Mouse (Mus musculus) forebrain, embryonic 12.5 days (tissue): ENCODE results near the gene Xrn2. TPM values are rescaled to one million over a fixed set of nuclear protein-coding genes. Genes with fewer than 3 reads are reported as not detected.

Source experiments
- ATAC-seq: fragments of 200-750 bp; cut with Nextera tagmentation; 2 replicates; pipeline ENCODE4 v1.8.0; 2017; ENCODE audit warnings: moderate TSS enrichment; ENCODE audit not compliant: low FRiP score
- H3K27ac ChIP-seq: fragments of 300-500 bp; sonication (generic); 2 replicates; pipeline ENCODE4 v1.5.1; 2016; ENCODE audit warnings: mild to moderate bottlenecking
- H3K27me3 ChIP-seq: fragments of 300-500 bp; sonication (generic); 2 replicates; pipeline ENCODE4 v1.6.1; 2016; ENCODE audit warnings: mild to moderate bottlenecking
- H3K36me3 ChIP-seq: fragments of 300-500 bp; sonication (generic); replicated peaks from 2 replicates; pipeline ENCODE4 v1.6.1; 2016; ENCODE audit warnings: mild to moderate bottlenecking
- H3K4me1 ChIP-seq: fragments of 300-500 bp; sonication (generic); 2 replicates; pipeline ENCODE4 v1.6.1; 2016
- H3K4me2 ChIP-seq: fragments of 300-500 bp; sonication (generic); 2 replicates; pipeline ENCODE4 v1.6.1; 2016; ENCODE audit warnings: mild to moderate bottlenecking, moderate library complexity
- H3K4me3 ChIP-seq: fragments of 300-500 bp; sonication (generic); replicated peaks from 2 replicates; pipeline ENCODE4 v1.5.1; 2016; ENCODE audit warnings: mild to moderate bottlenecking
- H3K9ac ChIP-seq: fragments of 300-500 bp; sonication (generic); 2 replicates; pipeline ENCODE4 v1.6.1; 2016; ENCODE audit warnings: mild to moderate bottlenecking
- H3K9me3 ChIP-seq: fragments of 300-500 bp; sonication (generic); 2 replicates; pipeline ENCODE4 v1.6.1; 2016
- WGBS: fragments of 180-500 bp; shearing (Covaris S2); methylation state at CpG from one replicate; pipeline ENCODE4 v1.1.7; 2016; 5-methylcytosine and 5-hydroxymethylcytosine counted together
- polyA plus RNA-seq: library from polyadenylated mRNA; unstranded; fragments of >200 nt; fragmentation: Nextera tagmentation; extraction: Ambion mirVana; gene quantifications from 2 replicates; pipeline ENCODE4 v1.2.1, GENCODE M21; 2016

The Xrn2 gene
- polyA plus RNA-seq, 1 experiment from 2014 or later, result 103 TPM

- Histone ChIP-seq H3K9me3 (no peaks in the 10 kb centered on the region), H3K27me3 (peaks cover 5% of the 10 kb centered on the region; the same call in 1 of the 2 replicates), H3K4me1 (peaks cover 15% of the 10 kb centered on the region; the same call in 1 of the 2 replicates), H3K4me3 (no peak overlapping the region), H3K36me3 (peaks cover 15% of the 10 kb centered on the region), H3K27ac (no peak overlapping the region), H3K4me2 (no peak overlapping the region), H3K9ac (no peak overlapping the region)
- peak; percentile 77; the same call in 1 of the 2 replicates for ATAC-seq
- 7% methylated on average over 1 of the region's 1 CpGs for WGBS
These were observed 56.3 kb downstream of the Xrn2 start for GRCm38 (mm10) chr2:147069077-147069476.

- Histone ChIP-seq H3K27ac (no peak overlapping the region), H3K4me3 (no peak overlapping the region), H3K4me2 (no peak overlapping the region), H3K36me3 (peaks cover 7% of the 10 kb centered on the region), H3K9me3 (no peaks in the 10 kb centered on the region), H3K9ac (no peak overlapping the region), H3K27me3 (peaks cover 5% of the 10 kb centered on the region; the same call in 1 of the 2 replicates), H3K4me1 (peaks cover 15% of the 10 kb centered on the region; the same call in 1 of the 2 replicates)
- WGBS, result 84% methylated on average over 1 of the region's 1 CpGs
- ATAC-seq, result no peak
These were observed 57.5 kb downstream of the Xrn2 start for GRCm38 (mm10) chr2:147070305-147070704.

GRCm38 (mm10) chr2:147073962-147074361 is 61.2 kb downstream of the Xrn2 start:
- Histone ChIP-seq H3K9ac (no peak overlapping the region), H3K27ac (no peak overlapping the region), H3K36me3 (peaks cover 11% of the 10 kb centered on the region), H3K9me3 (no peaks in the 10 kb centered on the region), H3K4me1 (peaks cover 9% of the 10 kb centered on the region; the same call in 1 of the 2 replicates), H3K27me3 (peaks cover 11% of the 10 kb centered on the region), H3K4me3 (no peak overlapping the region), H3K4me2 (no peak overlapping the region)
- 21% methylated on average over 2 of the region's 2 CpGs for WGBS
- ATAC-seq, result peak; percentile 83

GRCm38 (mm10) chr2:147074399-147074798 is 61.6 kb downstream of the Xrn2 start:
- Histone ChIP-seq H3K4me3 (no peak overlapping the region), H3K9ac (no peak overlapping the region), H3K4me1 (peaks cover 6% of the 10 kb centered on the region; the same call in 1 of the 2 replicates), H3K36me3 (peaks cover 11% of the 10 kb centered on the region), H3K27ac (no peak overlapping the region), H3K9me3 (no peaks in the 10 kb centered on the region), H3K27me3 (peaks cover 15% of the 10 kb centered on the region), H3K4me2 (no peak overlapping the region)
- 68% methylated on average over 4 of the region's 4 CpGs for WGBS
- peak; percentile 44 for ATAC-seq

DNA sequence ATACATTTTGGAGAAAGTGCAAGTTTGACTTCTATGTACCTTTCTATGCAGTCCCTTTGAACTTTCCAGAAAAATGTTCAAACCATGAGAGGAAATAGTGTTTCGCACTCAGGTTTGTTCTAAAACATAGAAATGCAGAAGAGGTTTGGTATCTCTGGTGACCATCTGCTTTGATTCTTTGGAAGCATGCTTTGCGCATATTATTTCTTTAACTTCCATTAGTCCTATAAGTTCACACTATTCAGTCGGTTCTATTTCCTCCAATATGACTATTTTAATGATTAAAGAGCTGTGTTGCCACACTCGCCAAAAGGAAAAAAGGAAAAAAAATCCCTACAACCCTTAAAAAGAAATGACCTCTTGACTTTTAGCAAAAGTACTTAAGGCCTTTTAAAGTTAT is 69.6 kb downstream of the Xrn2 start:
- no peak overlapping the region for H3K27ac ChIP-seq
- no peak overlapping the region for H3K9ac ChIP-seq
- H3K4me2 ChIP-seq, result no peak overlapping the region
- H3K4me3 ChIP-seq, result no peak overlapping the region
- 57% methylated on average over 4 of the region's 4 CpGs for WGBS
- ATAC-seq, result no peak
- H3K4me1 ChIP-seq, result peaks cover 19% of the 10 kb centered on the region
- H3K27me3 ChIP-seq, result peaks cover 67% of the 10 kb centered on the region
- no peaks in the 10 kb centered on the region for H3K9me3 ChIP-seq
- peaks cover 3% of the 10 kb centered on the region; the same call in 1 of the 2 replicates for H3K36me3 ChIP-seq

- H3K9ac ChIP-seq, result no peak overlapping the region
- 0 out of 2 replicates have a peak overlapping the region, but pooled peaks have one; percentile 5 for H3K27ac ChIP-seq
- peak overlapping the region; percentile 37 for H3K4me3 ChIP-seq
- H3K4me1 ChIP-seq, result peaks cover 19% of the 10 kb centered on the region
- no peaks in the 10 kb centered on the region for H3K9me3 ChIP-seq
- peak; percentile 51 for ATAC-seq
- under 1% methylated on average over 72 of the region's 72 CpGs for WGBS
- H3K4me2 ChIP-seq, result peak overlapping the region; percentile 30
- H3K36me3 ChIP-seq, result no peaks in the 10 kb centered on the region
- peaks cover 72% of the 10 kb centered on the region for H3K27me3 ChIP-seq
These were observed 70.9 kb downstream of the Xrn2 start for GRCm38 (mm10) chr2:147083471-147084365.

GRCm38 (mm10) chr2:147084366-147085071 is 71.7 kb downstream of the Xrn2 start:
- Histone ChIP-seq H3K4me2 (peak overlapping the region; percentile 50), H3K27ac (peak overlapping the region; percentile 53), H3K9me3 (no peaks in the 10 kb centered on the region), H3K4me1 (peaks cover 19% of the 10 kb centered on the region), H3K9ac (peak overlapping the region; percentile 33; the same call in 1 of the 2 replicates), H3K4me3 (peak overlapping the region; percentile 37), H3K27me3 (peaks cover 64% of the 10 kb centered on the region), H3K36me3 (no peaks in the 10 kb centered on the region)
- under 1% methylated on average over 106 of the region's 106 CpGs for WGBS
- ATAC-seq, result peak; percentile 28

DNA sequence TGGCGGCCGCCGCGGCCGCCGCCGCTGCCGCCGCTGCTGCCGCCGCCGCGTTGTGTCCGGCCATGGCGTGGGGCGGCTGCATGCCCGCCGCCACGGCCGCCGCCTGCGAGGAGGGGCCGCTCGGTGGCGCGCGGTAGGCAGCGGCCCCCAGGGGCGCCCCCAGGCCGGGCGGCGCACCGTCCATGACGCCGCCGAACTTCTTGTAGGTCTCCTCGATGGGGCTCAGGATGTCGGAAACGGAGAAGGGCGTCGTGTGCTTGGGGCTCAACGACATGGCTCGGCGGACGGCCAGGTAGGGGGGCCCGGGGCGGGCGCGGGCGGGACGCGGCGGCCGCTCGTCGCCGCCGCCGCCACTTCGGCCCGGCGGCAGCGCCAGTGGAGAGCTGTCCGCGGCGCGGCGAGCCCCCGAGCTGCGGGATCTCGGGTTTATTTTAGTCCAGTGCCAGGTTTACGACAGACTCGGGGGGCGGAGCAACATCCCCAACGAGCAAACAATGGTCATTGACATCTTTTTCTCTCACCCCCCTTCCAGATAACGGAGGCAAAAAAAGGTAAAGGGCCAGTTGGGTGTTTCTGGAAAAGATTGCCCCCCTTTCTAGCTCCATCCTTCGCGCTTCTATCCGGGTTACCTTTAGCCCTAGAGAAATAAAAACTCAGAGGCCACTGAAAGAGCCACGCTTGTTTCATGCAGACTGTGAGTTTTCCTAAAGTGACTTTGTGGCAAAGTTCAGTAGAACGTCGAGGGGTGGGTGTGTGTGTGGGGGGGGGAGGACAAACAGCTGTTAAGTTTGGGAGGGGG is 72.5 kb downstream of the Xrn2 start, which contains the start of gene Nkx2-4:
Nkx2-4 (minus strand) TSS at position 374 of the 799 bp plus-strand sequence.
- Histone ChIP-seq H3K4me2 (peak within 1 kb of the TSS; percentile 50), H3K36me3 (no peaks in the 10 kb centered on the region), H3K27ac (peak within 1 kb of the TSS; percentile 53), H3K9me3 (no peaks in the 10 kb centered on the region), H3K9ac (peak within 1 kb of the TSS; percentile 33; the same call in 1 of the 2 replicates), H3K4me1 (peaks cover 19% of the 10 kb centered on the region), H3K27me3 (peaks cover 63% of the 10 kb centered on the region), H3K4me3 (peak within 1 kb of the TSS; percentile 37)
- under 1% methylated on average over 78 of the region's 82 CpGs for WGBS
- ATAC-seq, result peak; percentile 37

DNA sequence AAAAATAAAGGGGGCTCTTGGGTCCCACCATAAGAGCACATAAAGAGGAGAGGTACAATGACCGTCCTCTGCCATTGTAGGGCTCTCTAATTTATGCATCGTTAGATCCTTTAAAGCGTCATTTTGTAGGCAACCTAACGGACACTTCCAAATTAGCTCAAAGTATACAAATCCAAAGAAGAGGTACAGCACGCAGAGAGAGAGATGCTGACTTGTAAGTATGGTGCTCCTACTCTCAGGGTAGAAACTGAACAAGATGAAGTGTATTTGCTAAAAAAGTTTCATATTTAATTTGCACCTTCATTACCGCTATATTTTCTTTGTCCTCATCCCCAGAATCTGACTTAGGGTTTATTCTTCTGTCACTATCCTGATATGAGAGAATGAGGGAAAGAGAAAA is 73.1 kb downstream of the Xrn2 start:
- no peaks in the 10 kb centered on the region for H3K9me3 ChIP-seq
- peaks cover 19% of the 10 kb centered on the region for H3K4me1 ChIP-seq
- H3K27me3 ChIP-seq, result peaks cover 60% of the 10 kb centered on the region
- 0 out of 2 replicates have a peak, but pooled peaks have one; percentile 10 for ATAC-seq
- H3K4me3 ChIP-seq, result no peak overlapping the region
- no peak overlapping the region for H3K9ac ChIP-seq
- H3K4me2 ChIP-seq, result no peak overlapping the region
- WGBS, result 3% methylated on average over 6 of the region's 6 CpGs
- H3K36me3 ChIP-seq, result no peaks in the 10 kb centered on the region
- no peak overlapping the region for H3K27ac ChIP-seq

DNA sequence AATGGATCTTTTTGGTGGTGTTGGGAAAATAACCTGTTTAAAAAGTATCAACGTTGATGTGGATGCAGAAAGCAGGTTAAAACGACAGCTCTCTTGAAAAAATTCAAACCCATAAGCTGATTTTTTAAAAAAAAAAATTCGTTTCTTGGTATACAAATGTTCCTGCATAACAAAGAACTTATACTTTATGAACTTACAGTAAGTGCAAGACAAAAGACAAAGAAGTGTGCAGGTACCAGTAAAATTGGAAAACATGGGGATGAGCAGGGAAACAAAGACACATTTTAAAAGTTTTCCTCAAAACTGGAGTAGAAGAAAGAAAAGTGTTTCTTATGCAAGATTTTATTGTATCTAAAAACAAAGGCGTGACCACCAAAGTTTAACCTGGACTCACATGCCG is 73.6 kb downstream of the Xrn2 start:
- no peaks in the 10 kb centered on the region for H3K36me3 ChIP-seq
- no peak overlapping the region for H3K4me3 ChIP-seq
- no peak overlapping the region for H3K9ac ChIP-seq
- no peaks in the 10 kb centered on the region for H3K9me3 ChIP-seq
- no peak for ATAC-seq
- no peak overlapping the region for H3K4me2 ChIP-seq
- H3K27ac ChIP-seq, result no peak overlapping the region
- peaks cover 19% of the 10 kb centered on the region for H3K4me1 ChIP-seq
- peaks cover 55% of the 10 kb centered on the region for H3K27me3 ChIP-seq
- 11% methylated on average over 5 of the region's 5 CpGs for WGBS

DNA sequence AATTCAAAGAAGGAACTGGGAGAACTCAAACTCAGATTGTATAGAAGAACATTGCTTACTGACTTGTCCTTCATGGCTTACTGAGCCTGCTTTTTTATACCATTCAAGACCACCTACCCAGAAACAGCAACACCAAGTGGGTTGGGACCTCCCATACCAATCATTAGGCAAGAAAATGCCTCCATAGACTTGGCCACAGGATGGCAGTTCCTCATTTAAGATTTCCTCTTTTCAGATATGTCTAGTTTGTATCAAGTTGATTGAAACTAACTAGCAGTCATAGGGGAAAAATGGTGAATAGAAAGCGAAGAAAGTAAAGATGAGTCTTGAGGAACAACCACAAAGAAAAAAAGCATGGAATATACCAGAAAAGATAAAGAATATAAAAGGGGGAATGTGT is 106.9 kb downstream of the Xrn2 start:
- no peak for ATAC-seq
- H3K9ac ChIP-seq, result no peak overlapping the region
- H3K4me2 ChIP-seq, result no peak overlapping the region
- no peaks in the 10 kb centered on the region for H3K4me1 ChIP-seq
- no peak overlapping the region for H3K4me3 ChIP-seq
- 85% methylated on average over 1 of the region's 1 CpGs for WGBS
- H3K27ac ChIP-seq, result no peak overlapping the region
- H3K27me3 ChIP-seq, result no peaks in the 10 kb centered on the region
- no peaks in the 10 kb centered on the region for H3K9me3 ChIP-seq
- no peaks in the 10 kb centered on the region for H3K36me3 ChIP-seq
